Mouse (Mus musculus) cerebellum, postnatal 10 days (tissue): ENCODE measurements at regions not wholly inside any gene's neighbourhood (a gene's known extent, or its start where the extent isn't known, plus 50 kb on each side); places are given as distances from the start of the nearest gene placed in this dataset.
A peak's percentile ranks its signal among the peaks of the same experiment; 100 is the strongest.
"Not testable (repeated sequence)": the region's sequence is repeated elsewhere in the genome, so short reads cannot be mapped to it uniquely, and the experiment has no call there.

ENCODE experiments used
- DNase-seq, 2 experiments: peaks; one replicate each; pipeline ENCODE4 v3.0.0; 2021; ENCODE audit warnings: mixed read lengths in 2 of 2

GRCm38 (mm10) chr8:26768474-26769229, 208.5 kb upstream of the Zfp703 start:
- DNase-seq: peak; percentile 81 to 82

GRCm38 (mm10) chr8:26770424-26770886, 206.7 kb upstream of the Zfp703 start:
- peak; percentile 47 to 49 for DNase-seq

GRCm38 (mm10) chr8:26778917-26779537, 198.1 kb upstream of the Zfp703 start:
- no peak for DNase-seq

- DNase-seq: peak; percentile 49 to 59
Observed at GRCm38 (mm10) chr8:26780515-26780914, 196.6 kb upstream of the Zfp703 start.

GRCm38 (mm10) chr8:26782936-26783335, 194.2 kb upstream of the Zfp703 start:
- DNase-seq: not testable (repeated sequence)

- no peak for DNase-seq
Observed at GRCm38 (mm10) chr8:26784381-26784780, 192.7 kb upstream of the Zfp703 start.

- DNase-seq: no peak
Observed at GRCm38 (mm10) chr8:26791795-26792194, 185.3 kb upstream of the Zfp703 start.

GRCm38 (mm10) chr8:26793606-26794292, 183.4 kb upstream of the Zfp703 start:
- DNase-seq: no peak

- no peak for DNase-seq
Observed at GRCm38 (mm10) chr8:26794411-26794810, 182.7 kb upstream of the Zfp703 start.

GRCm38 (mm10) chr8:26795616-26796015, 181.5 kb upstream of the Zfp703 start:
- no peak for DNase-seq

- DNase-seq: no peak
Observed at GRCm38 (mm10) chr8:26799814-26800213, 177.3 kb upstream of the Zfp703 start.

- DNase-seq: peak; percentile 50 to 58
Observed at GRCm38 (mm10) chr8:26804089-26804488, 173.0 kb upstream of the Zfp703 start.

GRCm38 (mm10) chr8:26804901-26805341, 172.2 kb upstream of the Zfp703 start:
- peak; percentile 44 to 56 for DNase-seq

- no peak for DNase-seq
Observed at GRCm38 (mm10) chr8:26805371-26805821, 171.7 kb upstream of the Zfp703 start.

GRCm38 (mm10) chr8:26808111-26808651, 168.9 kb upstream of the Zfp703 start:
- peak; percentile 79 to 83 for DNase-seq

GRCm38 (mm10) chr8:26808771-26809170, 168.4 kb upstream of the Zfp703 start:
- no peak for DNase-seq

GRCm38 (mm10) chr8:26809943-26810342, 167.2 kb upstream of the Zfp703 start:
- DNase-seq: no peak

GRCm38 (mm10) chr8:26811533-26812236, 165.4 kb upstream of the Zfp703 start:
- no peak for DNase-seq

GRCm38 (mm10) chr8:26813198-26813815, 163.8 kb upstream of the Zfp703 start:
- DNase-seq: no peak

- no peak for DNase-seq
Observed at GRCm38 (mm10) chr8:26815020-26815584, 162.0 kb upstream of the Zfp703 start.

GRCm38 (mm10) chr8:26816977-26817376, 160.1 kb upstream of the Zfp703 start:
- DNase-seq: no peak
